Mouse (Mus musculus) A20 (cell line): ENCODE data around the gene Rab20.

ENCODE experiments used
- DNase-seq: peaks from one replicate; pipeline ENCODE4 v3.0.0-alpha.2; 2011; ENCODE audit warnings: low read depth, low spot score

Rab20 gene

DNA sequence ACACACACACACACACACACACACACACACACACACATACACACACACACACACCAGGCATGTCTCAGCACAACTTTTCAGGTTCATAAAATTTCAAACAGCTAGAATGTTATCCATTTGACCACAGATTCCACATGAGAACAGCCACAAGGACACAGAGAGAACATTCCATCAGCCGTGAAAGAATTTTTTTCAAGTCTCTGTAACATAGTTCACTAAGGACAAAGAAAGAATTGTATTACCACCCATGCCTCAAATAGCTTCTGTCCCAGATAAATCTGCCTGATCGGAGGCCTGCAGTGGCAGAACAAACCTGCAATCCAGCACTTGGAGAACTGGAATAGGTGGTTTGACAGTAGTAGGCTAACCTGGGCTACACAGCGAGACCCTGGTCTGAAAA lies 21.2 kb downstream of the Rab20 start:
- DNase-seq: no peak

DNA sequence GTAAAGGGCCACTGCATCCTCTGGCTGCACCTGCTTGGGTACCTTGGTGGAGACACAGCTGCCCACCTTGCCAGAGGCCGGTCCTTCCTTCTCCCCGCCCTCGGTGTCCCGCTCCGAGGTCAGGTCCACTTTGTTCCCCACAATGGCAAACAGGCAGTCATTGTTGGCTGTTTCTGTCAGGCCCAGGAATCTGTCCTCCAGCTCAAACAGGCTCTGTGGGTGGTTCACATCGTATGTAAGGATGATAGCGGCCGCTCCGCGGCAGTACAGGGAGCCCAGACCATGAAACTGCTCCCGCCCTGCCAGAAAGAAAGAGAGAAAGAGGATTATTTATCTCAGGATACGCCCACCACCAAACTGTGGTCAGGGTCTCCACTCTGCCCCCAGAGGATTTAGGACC lies 24.3 kb downstream of the Rab20 start:
- DNase-seq: no peak

DNA sequence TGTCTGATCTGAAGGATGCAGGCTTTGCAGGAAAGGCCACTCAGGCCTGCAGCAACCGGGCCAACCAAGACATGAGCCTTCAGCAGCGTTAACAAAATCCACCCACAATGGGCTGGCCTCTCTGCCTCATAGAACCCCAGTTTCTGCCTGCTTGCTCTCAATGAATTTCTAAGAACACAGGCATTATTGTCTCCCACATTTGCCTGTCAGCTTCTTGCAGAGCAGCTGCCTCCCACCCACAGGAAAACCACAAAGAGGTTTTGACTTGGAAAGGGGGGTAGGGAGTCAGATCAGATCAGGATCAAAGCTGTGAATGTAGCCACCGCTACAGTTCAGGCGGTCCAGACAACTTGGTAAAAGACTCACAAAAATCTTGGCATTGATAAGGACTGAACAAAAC lies 25.5 kb downstream of the Rab20 start:
- DNase-seq: no peak

DNA sequence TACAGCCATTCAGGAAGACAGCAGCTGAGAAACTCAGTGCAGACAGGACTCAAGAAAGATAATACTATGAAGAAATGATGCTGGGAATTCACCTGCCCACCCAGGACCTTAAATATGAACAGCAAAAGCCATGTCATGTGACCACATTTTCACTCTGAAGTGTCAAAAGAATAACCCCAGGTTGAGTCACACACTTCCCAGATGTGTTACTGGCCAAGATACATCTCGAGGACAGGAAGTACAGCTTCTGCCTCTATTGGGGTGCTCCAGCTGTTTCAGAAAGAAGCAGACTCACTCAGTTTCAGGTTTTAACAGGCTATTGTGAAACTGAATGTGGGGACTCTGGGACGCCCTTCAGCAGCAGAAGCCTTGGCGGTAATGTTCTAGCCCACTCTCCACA lies 26.0 kb downstream of the Rab20 start:
- DNase-seq: peak; percentile 79

DNA sequence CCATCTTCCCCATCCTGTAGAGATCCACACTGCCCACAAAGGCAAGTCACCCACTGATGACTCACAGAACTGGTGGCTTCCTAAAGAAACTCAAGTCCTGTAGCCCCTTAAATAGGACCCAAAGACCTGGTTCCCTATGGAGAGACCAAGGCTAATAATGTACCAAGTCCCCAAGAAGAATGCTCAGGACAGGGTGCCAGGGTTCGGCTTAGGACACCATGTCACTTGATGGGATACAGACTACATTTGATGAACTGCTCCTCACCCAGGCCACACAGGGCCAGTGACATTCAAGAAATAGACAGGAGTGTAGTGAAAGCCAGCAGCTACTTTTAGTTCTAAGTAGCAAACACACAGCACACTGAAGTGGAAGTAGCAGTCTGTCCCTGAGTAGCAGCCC lies 26.4 kb downstream of the Rab20 start:
- no peak for DNase-seq

DNA sequence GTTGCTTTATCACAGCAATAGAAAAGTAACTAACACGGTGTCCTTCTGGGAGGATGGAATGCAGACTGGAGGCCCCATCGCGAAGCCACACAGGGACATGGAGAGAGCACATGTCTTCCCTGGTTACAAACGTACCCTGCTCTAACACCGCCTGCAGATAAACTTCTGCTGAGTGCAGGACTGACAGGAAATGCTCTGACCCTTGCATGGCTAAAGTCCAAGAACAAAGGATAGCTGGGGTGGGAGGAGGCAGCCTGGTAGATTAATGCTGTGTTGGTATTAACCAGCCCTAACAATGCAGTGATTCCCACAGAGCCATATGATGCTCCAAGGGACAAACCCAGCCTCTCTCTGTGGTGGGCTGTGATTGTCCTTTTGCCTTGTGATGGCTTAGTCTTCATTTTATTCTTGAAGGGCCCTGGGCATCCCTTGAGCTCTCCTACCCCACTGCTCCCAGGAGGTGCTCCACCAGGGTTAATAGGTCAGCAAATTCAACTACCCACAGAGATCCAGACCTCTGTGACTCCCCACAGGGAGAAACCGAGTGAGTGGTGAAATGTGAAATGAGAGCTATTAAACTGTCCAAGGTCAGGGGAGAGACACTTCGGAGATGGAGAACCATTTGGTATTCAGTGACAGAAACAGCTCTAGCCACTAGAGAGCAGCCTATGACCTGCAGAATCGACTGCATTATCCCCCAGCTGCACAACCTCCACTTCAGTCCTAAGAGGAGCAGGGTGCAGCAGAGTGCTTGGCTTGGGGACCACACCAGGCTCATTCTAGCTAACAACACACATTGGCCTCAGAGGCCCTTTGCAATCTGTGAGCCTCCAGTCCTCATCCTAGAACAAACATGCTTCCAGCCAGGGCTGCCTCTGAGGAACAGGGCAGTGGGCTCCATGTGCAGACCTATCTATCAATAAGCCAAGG lies 28.1 kb downstream of the Rab20 start:
- DNase-seq: peak; percentile 66

DNA sequence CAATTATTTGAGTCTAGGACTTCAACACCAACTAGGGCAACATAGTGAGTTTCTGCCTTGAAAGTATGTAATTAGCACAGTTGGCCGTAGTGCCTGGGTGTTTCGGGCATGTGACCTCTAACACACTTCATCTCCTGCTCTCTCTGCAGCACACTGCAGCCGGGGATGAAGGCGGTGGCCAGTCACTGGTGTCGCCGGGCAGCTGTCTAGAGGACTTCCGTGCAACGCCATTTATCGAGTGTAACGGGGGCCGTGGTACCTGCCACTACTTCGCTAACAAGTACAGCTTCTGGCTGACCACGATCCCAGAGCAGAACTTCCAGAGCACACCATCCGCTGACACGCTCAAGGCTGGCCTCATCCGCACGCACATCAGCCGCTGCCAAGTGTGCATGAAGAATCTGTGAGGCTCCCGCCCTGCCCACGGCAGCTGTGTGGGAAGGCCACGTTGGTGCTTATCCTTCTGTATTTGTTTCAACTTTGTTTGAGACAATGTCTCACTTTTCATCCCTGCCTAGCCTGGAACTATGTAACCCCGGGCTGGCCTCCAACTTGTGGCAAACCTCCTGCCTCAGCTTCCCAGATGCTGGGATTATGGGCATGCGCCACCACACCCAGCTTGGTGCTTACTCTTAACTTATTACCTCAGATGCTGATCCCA lies 30.5 kb downstream of the Rab20 start:
- no peak for DNase-seq

DNA sequence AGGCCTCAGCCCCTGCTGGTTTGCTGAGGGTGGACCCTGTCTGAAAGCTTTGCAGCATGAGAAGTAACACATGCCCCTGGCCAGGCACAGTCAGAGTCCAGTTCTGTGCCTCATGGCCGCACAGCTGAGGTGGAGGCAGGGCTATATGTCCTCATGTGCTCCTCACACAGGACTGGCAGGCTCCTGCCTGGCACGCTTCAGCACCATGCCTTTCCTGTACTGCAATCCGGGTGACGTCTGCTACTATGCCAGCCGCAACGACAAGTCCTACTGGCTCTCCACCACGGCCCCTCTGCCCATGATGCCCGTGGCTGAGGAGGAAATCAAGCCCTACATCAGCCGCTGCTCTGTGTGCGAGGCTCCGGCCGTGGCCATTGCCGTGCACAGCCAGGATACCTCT lies 32.7 kb downstream of the Rab20 start:
- DNase-seq: no peak

DNA sequence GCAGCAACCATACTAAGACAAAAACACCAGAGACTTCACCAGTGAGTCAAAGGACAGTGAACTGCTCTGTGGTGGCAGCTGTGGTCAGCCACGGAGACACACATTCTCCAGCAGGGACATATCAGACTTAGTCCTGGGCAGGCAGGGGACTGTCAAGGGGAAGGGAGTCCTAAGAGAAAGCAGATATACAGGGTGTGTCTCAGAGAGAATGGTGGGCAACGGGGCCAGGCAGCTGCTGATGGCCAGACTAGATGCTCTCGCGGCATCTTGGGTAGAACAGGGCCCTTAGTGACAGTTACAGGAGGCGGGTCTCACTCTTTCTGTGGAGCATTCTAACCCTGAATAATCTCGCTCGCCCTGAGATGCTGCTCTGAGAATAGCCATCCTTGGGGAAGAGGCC lies 34.3 kb downstream of the Rab20 start:
- DNase-seq: no peak

DNA sequence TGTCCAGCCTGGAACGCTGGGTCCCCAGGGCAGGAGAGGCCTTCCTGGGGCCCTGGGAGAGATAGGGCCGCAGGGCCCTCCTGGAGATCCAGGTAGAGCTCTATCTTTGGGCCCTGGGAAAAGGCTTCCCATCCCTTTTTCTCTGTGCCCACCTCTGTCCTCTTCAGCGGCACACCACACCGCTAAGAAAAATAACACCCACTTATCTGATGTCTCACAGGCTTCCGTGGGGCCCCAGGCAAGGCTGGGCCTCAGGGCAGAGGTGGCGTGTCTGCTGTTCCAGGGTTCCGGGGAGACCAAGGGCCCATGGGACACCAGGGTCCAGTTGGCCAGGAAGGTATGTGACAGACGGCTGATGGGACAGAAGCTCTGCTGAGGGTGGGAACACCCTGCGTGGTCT lies 34.9 kb downstream of the Rab20 start:
- no peak for DNase-seq

DNA sequence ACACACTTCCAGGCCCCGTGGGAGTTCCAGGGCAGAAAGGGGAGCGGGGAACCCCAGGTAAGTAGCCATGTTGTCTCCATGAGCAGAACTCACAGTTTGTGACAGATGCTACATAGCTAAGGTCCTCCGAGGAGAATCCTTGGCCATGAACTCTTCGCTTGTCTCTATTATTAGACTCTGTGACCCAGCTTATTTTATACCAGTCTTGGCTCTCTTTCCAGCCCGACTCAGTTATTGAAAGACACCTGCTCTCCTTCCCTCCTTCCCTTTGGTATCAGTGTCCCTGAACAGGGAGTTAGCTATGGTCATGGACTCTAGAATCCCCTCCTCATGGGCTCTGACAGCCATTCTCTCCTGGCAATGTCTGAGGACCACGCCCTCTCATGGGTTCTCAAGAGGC lies 37.2 kb downstream of the Rab20 start:
- no peak for DNase-seq

DNA sequence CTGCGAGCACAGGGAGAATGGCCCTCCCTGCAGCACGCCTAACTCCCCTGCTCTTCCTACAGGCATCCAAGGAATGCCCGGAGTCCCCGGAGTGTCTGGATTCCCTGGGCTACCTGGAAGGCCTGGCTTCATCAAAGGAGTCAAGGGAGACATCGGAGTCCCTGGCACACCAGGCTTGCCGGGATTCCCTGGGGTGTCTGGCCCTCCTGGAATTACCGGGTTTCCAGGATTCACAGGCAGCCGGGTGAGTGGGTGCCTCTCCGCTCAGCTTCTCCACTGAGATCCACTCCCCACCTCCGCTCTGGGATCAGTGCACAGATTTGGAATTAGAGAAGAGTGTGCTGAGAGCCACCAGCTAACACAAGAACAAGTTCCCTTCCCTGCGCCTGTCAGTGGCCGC lies 40.6 kb downstream of the Rab20 start:
- no peak for DNase-seq

DNA sequence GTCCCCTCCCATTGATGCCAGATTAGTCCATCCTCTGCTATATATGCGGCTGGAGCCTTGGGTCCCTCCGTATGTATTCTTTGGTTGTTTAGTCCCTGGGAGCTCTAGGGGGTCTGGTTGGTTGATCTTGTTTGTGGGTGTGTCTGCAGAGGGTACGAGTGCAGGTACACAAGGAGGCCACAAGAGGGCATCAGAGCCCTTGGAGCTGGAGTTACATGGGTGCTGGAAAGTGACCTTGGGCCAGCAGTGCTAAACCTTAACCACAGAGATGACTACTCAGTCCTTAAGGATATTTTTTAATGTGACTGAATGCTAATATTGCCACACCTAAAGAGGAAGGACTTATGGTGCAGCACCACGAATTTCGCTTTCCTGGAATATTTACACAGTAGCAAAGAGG lies 47.8 kb downstream of the Rab20 start:
- DNase-seq: peak; percentile 61

DNA sequence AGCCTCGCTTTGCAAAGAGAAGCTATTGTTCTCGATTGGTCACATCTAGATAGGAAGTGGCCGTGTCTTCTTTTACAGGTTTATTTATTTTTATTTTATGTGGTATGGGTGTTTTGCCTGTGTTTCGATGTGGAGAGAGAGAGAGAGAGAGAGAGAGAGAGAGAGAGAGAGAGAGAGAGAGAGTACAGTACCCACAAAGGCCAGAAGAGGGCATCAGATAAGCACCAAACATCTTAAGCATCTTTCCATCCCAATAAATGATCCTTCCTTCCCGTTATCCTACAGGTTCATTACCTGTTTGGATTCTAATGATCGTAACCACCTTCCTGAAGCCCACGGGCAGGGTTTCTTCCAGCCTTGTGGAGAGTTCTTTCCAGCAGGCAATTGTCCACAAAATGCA lies 55.4 kb downstream of the Rab20 start:
- peak; percentile 38 for DNase-seq

DNA sequence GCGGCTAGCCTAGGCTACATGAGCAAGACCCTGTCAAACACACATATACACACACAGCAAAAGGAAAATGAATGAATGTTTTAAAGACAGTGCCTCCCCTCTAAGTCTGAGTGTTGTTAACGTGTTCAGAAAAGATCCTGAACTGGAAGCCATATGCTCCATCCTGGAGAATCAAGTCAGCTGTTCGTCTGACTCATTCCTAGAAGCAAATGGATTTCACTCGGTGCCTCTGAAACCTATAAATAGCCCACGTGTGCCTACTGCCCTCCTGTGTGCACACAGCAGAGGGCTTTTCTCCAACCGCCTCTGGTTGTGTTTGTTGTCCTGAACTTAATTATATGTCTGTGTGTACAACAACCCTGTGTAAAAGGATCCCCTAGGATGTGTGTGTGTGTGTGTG lies 56.5 kb downstream of the Rab20 start:
- DNase-seq: no peak

DNA sequence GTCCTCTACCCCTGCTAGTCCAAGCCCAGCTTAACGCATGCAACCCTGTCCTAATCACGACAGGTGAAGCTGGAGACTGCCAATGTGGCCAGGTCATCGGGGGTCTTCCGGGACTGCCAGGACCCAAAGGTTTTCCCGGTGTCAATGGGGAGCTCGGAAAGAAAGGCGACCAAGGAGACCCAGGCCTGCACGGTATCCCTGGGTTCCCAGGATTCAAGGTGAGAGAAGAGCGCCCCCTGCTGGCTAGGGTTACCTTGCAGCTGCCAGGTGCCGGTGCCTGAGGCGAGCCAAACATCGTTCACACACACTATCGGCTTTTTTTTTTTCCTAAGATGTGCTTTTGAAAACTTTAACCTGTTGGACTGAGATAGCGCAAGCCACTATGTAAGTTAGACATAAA lies 57.4 kb downstream of the Rab20 start:
- DNase-seq: peak; percentile 65

DNA sequence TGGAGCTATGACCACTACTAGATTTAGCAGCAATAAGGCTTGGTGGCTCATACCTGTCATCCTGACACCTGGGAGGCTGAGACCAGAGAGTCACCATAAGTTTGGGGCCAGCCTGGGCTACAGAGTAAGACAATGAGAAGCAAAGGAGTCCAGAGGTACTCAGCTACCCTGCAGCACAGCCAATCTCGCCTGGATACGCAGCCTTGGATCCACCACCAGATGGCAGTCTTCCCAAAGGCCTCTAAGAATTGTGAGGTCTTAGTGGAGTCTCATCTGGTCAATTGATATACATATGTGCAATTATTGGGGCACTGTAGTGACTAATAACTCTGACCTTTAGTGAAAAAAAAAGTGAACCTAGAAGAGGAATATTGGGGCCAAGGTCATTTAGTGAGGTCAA lies 58.9 kb downstream of the Rab20 start:
- peak; percentile 67 for DNase-seq

DNA sequence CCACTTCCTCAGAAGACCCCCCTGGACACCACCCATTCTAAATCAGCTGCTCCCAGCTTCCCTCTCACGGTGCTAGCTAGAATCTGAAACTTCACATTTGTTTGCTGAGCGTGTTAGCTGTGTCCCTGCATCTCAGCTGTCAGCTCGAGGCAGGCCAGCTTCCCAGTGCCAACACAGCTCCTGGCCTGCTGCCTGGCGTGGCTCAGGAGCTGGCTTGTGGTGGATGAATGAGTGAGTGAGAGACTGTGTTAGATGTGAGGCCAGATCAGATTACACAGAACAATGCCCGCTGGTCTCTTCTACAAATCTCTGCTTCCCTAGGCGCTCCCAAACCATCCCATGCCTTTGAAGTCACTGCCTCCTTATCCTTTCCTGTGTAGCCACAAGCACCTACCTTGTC lies 59.3 kb downstream of the Rab20 start:
- no peak for DNase-seq

DNA sequence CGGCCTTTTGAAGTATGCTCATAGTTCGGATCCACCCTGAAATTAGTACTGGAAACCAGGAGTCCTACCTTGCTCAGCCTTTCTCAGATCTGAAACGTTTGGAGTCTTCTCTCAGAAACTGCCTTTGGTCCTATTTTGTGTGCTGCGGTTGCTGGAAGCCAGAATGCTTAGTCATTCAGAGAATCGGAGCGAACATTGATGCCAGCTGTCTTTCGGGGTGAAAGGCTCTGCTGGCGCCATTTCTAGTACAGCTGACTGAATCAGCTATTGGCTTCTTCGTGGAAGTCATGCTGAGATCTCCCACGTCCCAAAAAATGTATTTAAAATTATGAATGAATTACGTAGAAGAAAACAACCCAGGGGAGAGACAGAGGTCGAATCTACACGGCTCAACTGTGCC lies 60.7 kb downstream of the Rab20 start:
- DNase-seq: no peak

DNA sequence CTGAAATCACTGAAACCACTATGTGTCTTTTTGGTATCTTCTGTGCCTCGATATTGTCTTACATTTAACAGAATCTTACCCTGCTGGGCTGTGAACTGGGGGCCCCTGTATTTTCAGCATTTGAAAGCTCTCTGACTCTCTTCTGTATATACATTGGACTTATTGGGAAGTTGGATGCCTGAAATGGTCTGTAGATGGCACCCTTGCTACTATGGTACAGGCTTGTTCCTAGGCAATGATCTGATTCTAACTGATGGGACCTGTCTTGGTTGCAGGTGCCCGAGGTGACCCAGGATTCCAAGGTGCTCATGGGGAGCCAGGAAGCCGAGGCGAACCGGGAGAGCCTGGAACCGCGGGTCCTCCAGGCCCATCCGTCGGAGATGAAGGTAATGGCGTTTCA lies 63.4 kb downstream of the Rab20 start:
- DNase-seq: peak; percentile 42

DNA sequence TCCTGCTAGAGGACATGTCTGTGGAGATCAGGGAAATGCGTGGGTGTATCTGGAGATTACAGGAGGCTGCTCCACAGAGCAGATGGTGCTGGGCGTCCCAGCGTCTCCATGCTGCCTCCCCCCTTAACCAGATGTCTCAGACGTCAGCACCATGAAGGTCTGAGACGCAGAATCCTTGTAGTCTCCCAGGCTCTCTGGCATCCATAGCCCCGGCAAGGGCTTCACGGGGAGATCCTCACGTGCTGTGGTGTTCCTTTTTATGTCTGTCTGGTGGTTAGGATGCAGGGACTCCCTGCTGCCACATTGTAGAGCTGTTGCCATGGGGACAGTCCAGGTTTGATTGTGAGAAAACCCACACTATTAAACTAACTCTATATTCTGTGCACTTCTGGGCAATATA lies 64.2 kb downstream of the Rab20 start:
- DNase-seq: no peak

DNA sequence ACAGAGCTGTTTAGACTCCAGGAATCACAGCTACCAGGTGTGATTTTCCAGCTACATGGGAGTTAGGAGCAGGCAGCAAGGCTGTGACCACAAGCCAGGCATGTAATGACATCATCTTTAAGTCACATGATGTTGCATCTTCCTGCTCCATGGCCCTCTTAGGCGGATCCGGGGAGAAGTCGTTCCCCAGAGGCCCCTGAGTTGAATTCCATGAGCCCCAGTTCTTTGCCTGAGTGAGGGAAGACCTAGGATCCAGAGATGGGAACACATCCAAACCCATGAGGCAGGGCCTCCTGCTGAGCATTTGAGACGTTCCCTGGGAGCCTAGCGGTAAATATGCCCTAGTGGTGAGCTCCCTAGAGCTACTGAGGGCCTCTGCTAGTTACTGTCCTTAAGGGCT lies 66.1 kb downstream of the Rab20 start:
- DNase-seq: no peak

DNA sequence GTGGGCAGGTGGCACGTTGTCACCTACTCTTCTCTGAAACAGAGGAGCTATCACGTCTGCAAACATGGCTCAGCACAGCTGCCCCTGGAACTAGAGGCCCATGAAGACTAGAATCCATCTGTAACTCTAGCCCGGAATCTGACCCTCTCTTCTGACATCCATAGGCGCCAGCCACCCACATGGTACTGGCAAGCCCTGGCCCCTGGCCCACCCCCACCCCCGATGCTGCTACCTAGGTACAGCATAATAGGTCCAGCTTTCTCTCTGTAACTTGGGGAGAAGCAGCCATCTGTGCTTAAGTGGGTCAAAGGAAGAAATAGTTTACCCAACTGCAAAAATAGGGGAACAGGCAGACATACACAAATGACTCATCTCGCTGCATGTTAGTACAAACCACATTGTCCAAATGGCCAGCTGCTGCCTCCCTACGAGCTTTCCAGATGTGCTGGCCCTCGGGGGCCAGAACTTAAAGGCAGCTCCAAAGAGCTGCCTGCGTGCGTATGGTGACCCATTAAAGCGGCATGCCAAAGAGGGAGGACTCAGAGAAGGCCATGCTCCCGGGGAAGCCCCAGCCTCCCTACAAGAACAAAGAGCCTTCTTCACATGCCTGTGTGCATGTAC lies 66.9 kb downstream of the Rab20 start:
- peak; percentile 64 for DNase-seq
